Mouse (Mus musculus): ENCODE results near the gene Cela3b.
A peak's percentile ranks its signal among the peaks of the same experiment; 100 is the strongest.
"Not testable (repeated sequence)": the region's sequence is repeated elsewhere in the genome, so short reads cannot be mapped to it uniquely, and the experiment has no call there.

The Cela3b gene

GRCm38 (mm10) chr4:137461217-137461616, 30.9 kb upstream of the Cela3b start:
- DNase-seq, result no peak

- DNase-seq, result no peak
Measured at GRCm38 (mm10) chr4:137460676-137461075, 30.3 kb upstream of the Cela3b start.

GRCm38 (mm10) chr4:137458861-137459260, 28.5 kb upstream of the Cela3b start:
- no peak for DNase-seq

GRCm38 (mm10) chr4:137458310-137458709, 28.0 kb upstream of the Cela3b start:
- no peak for DNase-seq

GRCm38 (mm10) chr4:137457292-137457691, 27.0 kb upstream of the Cela3b start:
- DNase-seq, result no peak

GRCm38 (mm10) chr4:137456581-137456980, 26.2 kb upstream of the Cela3b start:
- DNase-seq, result no peak

- DNase-seq, result no peak
Measured at GRCm38 (mm10) chr4:137454582-137454981, 24.2 kb upstream of the Cela3b start.

- DNase-seq, result no peak
Measured at GRCm38 (mm10) chr4:137453234-137453767, 23.0 kb upstream of the Cela3b start, which contains the start of gene 1700013G24Rik. Gene 1700013G24Rik (plus strand): TSS chr4:137453284.

GRCm38 (mm10) chr4:137452190-137452589, 21.9 kb upstream of the Cela3b start:
- no peak for DNase-seq

GRCm38 (mm10) chr4:137449715-137450114, 19.4 kb upstream of the Cela3b start:
- no peak for DNase-seq

- DNase-seq, result no peak
Measured at GRCm38 (mm10) chr4:137449132-137449531, 18.8 kb upstream of the Cela3b start.

GRCm38 (mm10) chr4:137448641-137449040, 18.3 kb upstream of the Cela3b start:
- DNase-seq, result no peak

- no peak for DNase-seq
Measured at GRCm38 (mm10) chr4:137448197-137448596, 17.9 kb upstream of the Cela3b start.

GRCm38 (mm10) chr4:137447363-137448196, 17.2 kb upstream of the Cela3b start:
- DNase-seq, result no peak

- no peak for DNase-seq
Measured at GRCm38 (mm10) chr4:137445881-137446280, 15.5 kb upstream of the Cela3b start.

- peak; percentile 83 for DNase-seq
Measured at GRCm38 (mm10) chr4:137443625-137444024, 13.3 kb upstream of the Cela3b start.

GRCm38 (mm10) chr4:137441332-137441731, 11.0 kb upstream of the Cela3b start:
- no peak for DNase-seq

GRCm38 (mm10) chr4:137438842-137439241, 8.5 kb upstream of the Cela3b start:
- no peak for DNase-seq

GRCm38 (mm10) chr4:137436979-137437669, 6.8 kb upstream of the Cela3b start:
- no peak for DNase-seq

- not testable (repeated sequence) for DNase-seq
Measured at GRCm38 (mm10) chr4:137432700-137433550, 2.6 kb upstream of the Cela3b start.

GRCm38 (mm10) chr4:137417712-137418564, 12.4 kb downstream of the Cela3b start:
- DNase-seq, result no peak

- peak; percentile 31 for DNase-seq
Measured at GRCm38 (mm10) chr4:137414936-137415335, 15.4 kb downstream of the Cela3b start.
